15 mouse cellular contexts compared by ENCODE assay signal in genomic region chr16:92998689-92999088, GRCm38 (mm10).
"Had no signal": no experiment of that assay in that cellular context is flagged by ENCODE, and none has a peak within 500 bp of the region (broad histone marks: within the 10 kb centered on the region; RNA-seq: fewer than 3 reads in every experiment).

No protein-coding gene starts in this region.

- DNase-seq: kidney, adult 11 months; kidney, adult 8-10 months; kidney, postnatal 10 days; kidney, postnatal 36 days; liver, postnatal 0 days; lung, embryonic 14.5 days; thymus, postnatal 25 days had no signal

- H3K27ac ChIP-seq: kidney, embryonic 15.5 days; liver, embryonic 14.5 days; midbrain, embryonic 10.5 days; midbrain, embryonic 13.5 days; stomach, postnatal 0 days had no signal

- H3K9ac ChIP-seq: kidney, embryonic 15.5 days; liver, embryonic 14.5 days; liver, postnatal 0 days; lung, embryonic 14.5 days; midbrain, embryonic 13.5 days had no signal

- H3K4me2 ChIP-seq: kidney, embryonic 15.5 days; lung, embryonic 14.5 days; midbrain, embryonic 13.5 days had no signal

- H3K4me3 ChIP-seq: kidney, embryonic 15.5 days; megakaryocyte, embryonic 14.5 days; midbrain, embryonic 10.5 days; midbrain, embryonic 13.5 days had no signal

- H3K27me3 ChIP-seq: midbrain, embryonic 13.5 days had no signal

- H3K4me1 ChIP-seq: midbrain, embryonic 10.5 days; midbrain, embryonic 13.5 days had no signal

- ATAC-seq: liver, postnatal 0 days; lung, postnatal 0 days; midbrain, embryonic 13.5 days; midbrain, embryonic 16.5 days had no signal

- H3K36me3 ChIP-seq: kidney, embryonic 15.5 days; midbrain, embryonic 10.5 days; midbrain, embryonic 13.5 days had no signal

- H3K9me3 ChIP-seq: kidney, embryonic 15.5 days; midbrain, embryonic 10.5 days; midbrain, embryonic 13.5 days had no signal
